Mouse (Mus musculus) lung, postnatal 0 days (tissue): ENCODE measurements around the gene Stap2. TPM values are rescaled to one million over a fixed set of nuclear protein-coding genes. Genes with fewer than 3 reads are reported as not detected.

Experiments used
- ATAC-seq: fragments of 200-750 bp; cut with Nextera tagmentation; 2 replicates; pipeline ENCODE4 v1.8.0; 2017; ENCODE audit warnings: moderate library complexity
- DNase-seq: peaks from one replicate; pipeline ENCODE4 v3.0.0-alpha.2; 2016; ENCODE audit warnings: low spot score
- H3K27ac ChIP-seq: fragments of 300-500 bp; sonication (generic); 2 replicates; pipeline ENCODE4 v1.5.1; 2014; ENCODE audit warnings: antibody characterized with exemption, mild to moderate bottlenecking, low read length, mixed read lengths
- H3K27me3 ChIP-seq: fragments of 300-500 bp; sonication (generic); replicated peaks from 2 replicates; pipeline ENCODE4 v1.6.1; 2014; ENCODE audit warnings: low read length, mixed read lengths; ENCODE audit not compliant: insufficient read depth
- H3K36me3 ChIP-seq: fragments of 300-500 bp; sonication (generic); 2 replicates; pipeline ENCODE4 v1.6.1; 2014; ENCODE audit warnings: low read length, mixed read lengths; ENCODE audit not compliant: insufficient read depth
- H3K4me1 ChIP-seq: fragments of 300-500 bp; sonication (generic); 2 replicates; pipeline ENCODE4 v1.6.1; 2014; ENCODE audit warnings: antibody characterized with exemption, low read depth, low read length, mixed read lengths; ENCODE audit not compliant: insufficient read depth
- H3K4me2 ChIP-seq: fragments of 300-500 bp; sonication (generic); replicated peaks from 2 replicates; pipeline ENCODE4 v1.6.1; 2014; ENCODE audit warnings: low read depth, mild to moderate bottlenecking, low read length, moderate library complexity, mixed read lengths
- H3K4me3 ChIP-seq: fragments of 300-500 bp; sonication (generic); 2 replicates; pipeline ENCODE4 v1.5.1; 2014; ENCODE audit warnings: low read depth, low read length
- H3K9ac ChIP-seq: fragments of 300-500 bp; sonication (generic); replicated peaks from 2 replicates; pipeline ENCODE4 v1.6.1; 2014; ENCODE audit warnings: low read depth, mild to moderate bottlenecking
- H3K9me3 ChIP-seq: fragments of 300-500 bp; sonication (generic); 2 replicates; pipeline ENCODE4 v1.6.1; 2016; ENCODE audit warnings: low read length, mixed read lengths
- CTCF ChIP-seq: IDR thresholded peaks from 2 replicates; pipeline ENCODE4 v1.5.1; 2016; ENCODE audit warnings: antibody characterized with exemption, mild to moderate bottlenecking
- EP300 ChIP-seq: IDR thresholded peaks from 2 replicates; pipeline ENCODE4 v1.6.1; 2016; ENCODE audit warnings: antibody characterized with exemption, mild to moderate bottlenecking, control low read depth
- WGBS: fragments of 180-500 bp; shearing (Covaris S2); extraction: QIAGEN DNeasy Blood & Tissue Kit; methylation state at CpG from one replicate; pipeline ENCODE4 v1.1.7; 2014; 5-methylcytosine and 5-hydroxymethylcytosine counted together
- polyA plus RNA-seq: library from polyadenylated mRNA; unstranded; fragments of >200 nt; fragmentation: Nextera tagmentation; extraction: Ambion mirVana; gene quantifications from 2 replicates; pipeline ENCODE4 v1.2.1, GENCODE M21; 2015

Stap2 gene
- polyA plus RNA-seq, 1 experiment from 2014 or later, result 49.1 TPM

DNA sequence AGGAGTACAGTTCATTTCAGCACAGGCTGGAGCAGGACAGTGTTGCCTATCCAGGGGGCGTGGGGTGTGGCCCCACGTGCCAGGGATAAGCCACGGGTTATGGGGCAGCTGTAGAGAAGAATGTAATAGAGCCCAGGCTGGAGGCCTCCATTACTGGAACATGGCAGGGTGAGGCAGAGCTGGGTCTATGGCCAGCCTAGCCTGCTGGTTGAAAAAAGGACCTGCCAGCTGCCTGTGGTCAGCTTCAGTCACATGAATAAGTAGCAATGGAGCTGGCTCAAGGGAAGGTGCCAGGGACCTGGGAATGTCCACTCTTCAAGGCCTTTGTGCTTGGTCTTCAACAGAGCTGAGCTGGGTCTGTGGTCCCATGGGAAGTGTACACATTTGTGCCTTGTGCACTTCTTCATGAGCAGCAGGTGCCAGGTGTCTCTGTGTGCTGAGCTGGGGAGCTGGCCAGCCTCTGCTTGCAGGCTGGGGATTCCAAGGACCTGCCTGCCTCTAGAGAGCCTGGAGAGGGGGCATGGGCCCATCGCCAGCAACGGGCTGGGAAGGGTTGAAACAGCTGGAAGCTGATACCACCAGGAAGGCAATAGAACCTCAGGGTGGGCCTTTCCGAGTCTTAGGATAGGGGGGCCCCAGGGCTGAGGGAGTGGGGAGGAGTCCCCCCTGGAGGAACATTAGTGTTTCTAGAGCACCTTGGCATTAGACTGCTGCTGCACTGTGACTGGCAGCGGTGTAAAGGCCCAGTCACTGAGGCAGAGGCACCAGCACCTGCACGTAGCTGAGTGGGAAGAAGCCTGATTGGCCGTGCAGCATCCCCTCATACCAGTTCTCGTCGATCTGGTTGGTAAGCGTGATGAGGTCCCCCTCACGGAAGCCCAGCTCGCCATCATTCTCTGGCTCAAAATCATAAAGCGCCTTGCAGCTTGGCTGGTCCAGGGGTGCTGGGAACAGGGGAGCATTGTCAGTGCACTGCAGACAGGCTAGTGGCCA, 11.7 kb upstream of the Stap2 start:
- Histone ChIP-seq H3K9me3 (no peaks in the 10 kb centered on the region), H3K4me3 (no peak overlapping the region), H3K4me2 (no peak overlapping the region), H3K27me3 (no peaks in the 10 kb centered on the region), H3K9ac (no peak overlapping the region), H3K36me3 (peaks cover 45% of the 10 kb centered on the region), H3K27ac (no peak overlapping the region), H3K4me1 (no peaks in the 10 kb centered on the region)
- 82% methylated on average over 15 of the region's 15 CpGs for WGBS
- no peak for DNase-seq
- no peak for TF ChIP-seq EP300
- TF ChIP-seq CTCF, result no peak
- no peak for ATAC-seq

DNA sequence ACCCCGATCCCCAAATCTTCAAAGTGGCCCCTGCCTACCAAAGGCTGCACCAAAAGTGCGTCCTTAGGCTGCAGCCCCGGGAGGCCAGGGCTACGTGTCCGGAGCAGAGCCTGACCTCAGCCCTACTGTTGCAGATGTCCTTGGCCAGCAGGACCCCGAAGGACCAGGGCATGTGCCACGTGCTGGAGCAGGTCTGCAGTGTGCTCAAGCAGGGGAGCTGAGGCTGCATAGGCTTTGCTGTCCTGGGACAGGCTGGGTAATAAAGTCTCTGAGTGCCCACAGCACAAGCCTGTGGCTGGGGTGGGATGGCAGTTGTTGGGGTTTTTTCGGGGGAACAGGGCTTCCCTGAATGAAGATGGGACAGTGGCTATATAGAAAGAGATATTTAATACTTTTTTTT, 11.0 kb upstream of the Stap2 start:
- no peak for DNase-seq
- Histone ChIP-seq H3K36me3 (peaks cover 45% of the 10 kb centered on the region), H3K9me3 (no peaks in the 10 kb centered on the region), H3K4me1 (no peaks in the 10 kb centered on the region), H3K4me3 (no peak overlapping the region), H3K4me2 (no peak overlapping the region), H3K27ac (no peak overlapping the region), H3K9ac (no peak overlapping the region), H3K27me3 (no peaks in the 10 kb centered on the region)
- no peak for ATAC-seq
- TF ChIP-seq CTCF, result no peak
- no peak for TF ChIP-seq EP300
- WGBS, result 85% methylated on average over 8 of the region's 8 CpGs

DNA sequence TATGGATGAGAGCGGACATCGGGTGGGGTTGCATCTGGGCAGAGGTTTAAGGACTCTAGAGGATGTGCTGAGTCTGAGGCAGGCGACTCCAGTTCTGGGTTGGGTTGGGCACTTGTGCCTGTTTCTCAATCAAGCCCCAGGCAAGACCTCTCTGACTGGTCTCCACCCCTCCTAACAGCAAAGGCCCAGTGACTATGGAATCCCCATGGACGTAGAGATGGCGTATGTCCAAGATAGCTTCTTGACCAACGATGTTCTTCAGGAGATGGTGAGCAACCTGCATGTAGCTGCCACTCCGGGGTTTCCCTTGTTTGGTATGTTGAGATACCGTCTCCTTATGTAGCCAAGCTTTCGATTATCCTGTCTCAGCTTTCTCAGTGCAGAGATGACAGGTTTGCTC, 9.9 kb upstream of the Stap2 start:
- Histone ChIP-seq H3K4me3 (no peak overlapping the region), H3K4me2 (no peak overlapping the region), H3K9me3 (no peaks in the 10 kb centered on the region), H3K4me1 (peaks cover 4% of the 10 kb centered on the region; the same call in 1 of the 2 replicates), H3K36me3 (peaks cover 45% of the 10 kb centered on the region), H3K9ac (no peak overlapping the region), H3K27me3 (no peaks in the 10 kb centered on the region), H3K27ac (no peak overlapping the region)
- 90% methylated on average over 9 of the region's 9 CpGs for WGBS
- DNase-seq (no peak), ATAC-seq (no peak)
- TF ChIP-seq EP300 (no peak), CTCF (no peak)

DNA sequence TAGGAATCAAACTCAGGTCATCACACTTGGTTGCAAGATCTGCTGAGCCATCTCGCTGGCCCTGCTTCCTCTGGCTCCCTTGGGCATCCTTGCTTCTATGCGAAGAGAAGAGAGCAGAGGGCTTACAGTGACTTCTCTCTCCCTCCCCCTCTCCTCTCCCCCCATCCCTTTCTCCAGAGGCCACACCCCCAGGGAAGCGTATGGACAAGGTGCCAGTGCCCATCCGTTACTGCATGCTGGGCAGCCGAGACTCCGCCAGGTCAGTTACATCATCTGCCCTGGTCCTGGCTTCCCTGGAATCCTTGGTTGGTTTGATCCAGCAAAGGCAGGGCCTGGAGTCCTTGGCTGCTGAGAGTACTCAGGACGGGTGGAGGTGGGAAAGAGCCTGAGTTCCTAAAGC, 6.1 kb upstream of the Stap2 start:
- Histone ChIP-seq H3K4me3 (no peak overlapping the region), H3K36me3 (peaks cover 14% of the 10 kb centered on the region), H3K9ac (no peak overlapping the region), H3K4me1 (peaks cover 14% of the 10 kb centered on the region; the same call in 1 of the 2 replicates), H3K27ac (no peak overlapping the region), H3K9me3 (no peaks in the 10 kb centered on the region), H3K4me2 (no peak overlapping the region), H3K27me3 (no peaks in the 10 kb centered on the region)
- WGBS, result 85% methylated on average over 7 of the region's 7 CpGs
- no peak for ATAC-seq
- TF ChIP-seq CTCF (no peak), EP300 (no peak)
- DNase-seq, result no peak

DNA sequence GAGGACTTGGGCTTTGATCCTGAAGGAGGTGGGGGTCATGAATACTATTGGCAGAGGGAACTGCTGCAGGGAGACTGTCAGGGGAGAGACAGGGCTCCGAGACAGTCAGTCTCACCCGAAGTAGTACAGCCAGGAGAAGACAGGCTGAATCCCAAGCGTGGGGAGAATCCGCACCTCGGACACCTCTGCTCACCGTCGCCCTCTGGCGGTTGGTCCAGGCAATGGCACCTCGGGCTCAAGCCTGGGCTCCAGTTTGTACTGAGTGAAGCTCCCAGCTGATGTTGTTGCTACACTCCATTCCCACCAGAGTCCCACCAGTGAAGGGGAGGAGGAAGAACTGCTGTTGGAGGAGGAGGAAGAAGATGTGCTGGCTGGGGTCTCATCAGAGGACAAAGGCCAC, 5.3 kb upstream of the Stap2 start:
- no peak overlapping the region for H3K9ac ChIP-seq
- WGBS, result 12% methylated on average over 9 of the region's 9 CpGs

DNA sequence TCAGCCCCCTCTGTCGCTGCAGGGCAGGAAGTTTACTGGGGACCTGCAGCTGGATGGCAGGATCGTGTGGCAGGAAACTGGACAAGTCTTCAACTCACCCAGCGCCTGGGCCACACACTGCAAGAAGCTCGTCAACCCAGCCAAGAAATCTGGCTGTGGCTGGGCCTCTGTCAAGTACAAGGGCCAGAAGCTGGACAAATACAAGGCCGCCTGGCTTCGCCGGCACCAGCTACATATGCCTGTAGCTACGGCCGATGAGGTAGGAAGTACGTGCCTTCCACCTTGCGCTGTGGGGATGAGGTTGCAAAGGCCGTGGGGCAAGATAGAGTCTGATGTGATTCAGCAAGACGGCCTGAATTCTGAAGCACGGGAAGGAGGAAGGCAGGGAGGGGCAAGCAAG, 4.9 kb upstream of the Stap2 start:
- H3K36me3 ChIP-seq, result 0 out of 2 replicates have a peak, but pooled peaks cover 4% of the 10 kb centered on the region
- H3K9ac ChIP-seq, result no peak overlapping the region
- no peaks in the 10 kb centered on the region for H3K9me3 ChIP-seq
- no peak for ATAC-seq
- TF ChIP-seq CTCF, result no peak
- TF ChIP-seq EP300, result no peak
- no peaks in the 10 kb centered on the region for H3K27me3 ChIP-seq
- no peak for DNase-seq
- 47% methylated on average over 14 of the region's 14 CpGs for WGBS
- no peak overlapping the region for H3K4me3 ChIP-seq
- H3K4me2 ChIP-seq, result peak overlapping the region; percentile 99; the same call in 1 of the 2 replicates
- H3K4me1 ChIP-seq, result peaks cover 18% of the 10 kb centered on the region; the same call in 1 of the 2 replicates
- H3K27ac ChIP-seq, result no peak overlapping the region

More for the DNA sequence above, 5.3 kb upstream of the Stap2 start:
- Histone ChIP-seq H3K9me3 (no peaks in the 10 kb centered on the region), H3K4me1 (peaks cover 18% of the 10 kb centered on the region; the same call in 1 of the 2 replicates), H3K4me3 (no peak overlapping the region), H3K27ac (no peak overlapping the region), H3K36me3 (peaks cover 8% of the 10 kb centered on the region), H3K4me2 (peak overlapping the region; percentile 99; the same call in 1 of the 2 replicates), H3K27me3 (no peaks in the 10 kb centered on the region)
- TF ChIP-seq EP300 (no peak), CTCF (peak; percentile 97)
- ATAC-seq, result no peak
- peak; percentile 57 for DNase-seq
